Mouse (Mus musculus) brain, embryonic 14.5 days (tissue): ENCODE measurements around the gene Hspa12a.

Source experiments
- CTCF ChIP-seq: fragments of 200-500 bp; IDR thresholded peaks from 2 replicates; pipeline ENCODE4 v1.5.1; 2012; ENCODE audit warnings: inconsistent platforms, mild to moderate bottlenecking, moderate library complexity, borderline replicate concordance; ENCODE audit not compliant: insufficient read depth, insufficient read length; ENCODE audit errors: extremely low read depth
- POLR2A ChIP-seq: fragments of 200-500 bp; IDR thresholded peaks from 2 replicates; pipeline ENCODE4 v1.6.1; 2012; ENCODE audit warnings: mild to moderate bottlenecking, inconsistent platforms, borderline replicate concordance; ENCODE audit not compliant: poor library complexity, insufficient read depth, insufficient read length, severe bottlenecking; ENCODE audit errors: extremely low read depth

- TF ChIP-seq POLR2A (no peak), CTCF (no peak)
Measured at GRCm38 (mm10) chr19:58810536-58810935, 132.9 kb downstream of the Hspa12a start.
